Mouse (Mus musculus) heart, adult 11 months (tissue): Measurements from ENCODE around the gene Ppm1h.

Experiments
- DNase-seq: peaks from one replicate; pipeline ENCODE4 v3.0.0; 2022

Ppm1h gene

GRCm38 (mm10) chr10:122770337-122770736, 91.8 kb downstream of the Ppm1h start:
- no peak for DNase-seq

- DNase-seq, result no peak
These were observed 92.4 kb downstream of the Ppm1h start for GRCm38 (mm10) chr10:122770987-122771386.

GRCm38 (mm10) chr10:122774169-122774568, 95.6 kb downstream of the Ppm1h start:
- peak; percentile 84 for DNase-seq

GRCm38 (mm10) chr10:122777436-122777835, 98.9 kb downstream of the Ppm1h start:
- DNase-seq, result no peak

GRCm38 (mm10) chr10:122777939-122778655, 99.5 kb downstream of the Ppm1h start:
- DNase-seq, result no peak

GRCm38 (mm10) chr10:122779351-122779750, 100.8 kb downstream of the Ppm1h start:
- peak; percentile 93 for DNase-seq

- peak; percentile 97 for DNase-seq
These were observed 104.2 kb downstream of the Ppm1h start for GRCm38 (mm10) chr10:122782755-122783154.

- DNase-seq, result no peak
These were observed 111.1 kb downstream of the Ppm1h start for GRCm38 (mm10) chr10:122789648-122790170.

- DNase-seq, result peak; percentile 95
These were observed 113.7 kb downstream of the Ppm1h start for GRCm38 (mm10) chr10:122792021-122792966.

GRCm38 (mm10) chr10:122793193-122793592, 114.6 kb downstream of the Ppm1h start:
- no peak for DNase-seq

GRCm38 (mm10) chr10:122794187-122794850, 115.8 kb downstream of the Ppm1h start:
- DNase-seq, result peak; percentile 98

- no peak for DNase-seq
These were observed 119.4 kb downstream of the Ppm1h start for GRCm38 (mm10) chr10:122797955-122798354.

GRCm38 (mm10) chr10:122800003-122800731, 121.6 kb downstream of the Ppm1h start:
- DNase-seq, result peak; percentile 97

GRCm38 (mm10) chr10:122800732-122801110, 122.2 kb downstream of the Ppm1h start:
- DNase-seq, result no peak

GRCm38 (mm10) chr10:122802218-122802617, 123.7 kb downstream of the Ppm1h start:
- no peak for DNase-seq

- DNase-seq, result no peak
These were observed 124.3 kb downstream of the Ppm1h start for GRCm38 (mm10) chr10:122802901-122803300.

GRCm38 (mm10) chr10:122803906-122804305, 125.3 kb downstream of the Ppm1h start:
- DNase-seq, result peak; percentile 94

GRCm38 (mm10) chr10:122805866-122806265, 127.3 kb downstream of the Ppm1h start:
- DNase-seq, result no peak

- DNase-seq, result peak; percentile 96
These were observed 128.9 kb downstream of the Ppm1h start for GRCm38 (mm10) chr10:122807127-122808105.

GRCm38 (mm10) chr10:122808186-122808585, 129.6 kb downstream of the Ppm1h start:
- DNase-seq, result no peak

GRCm38 (mm10) chr10:122809851-122810250, 131.3 kb downstream of the Ppm1h start:
- no peak for DNase-seq
